Mouse (Mus musculus) liver, postnatal 0 days (tissue): ENCODE results near the gene Fam210b.

ENCODE experiments used
- CTCF ChIP-seq: sonication (generic); IDR thresholded peaks from 2 replicates; pipeline ENCODE4 v1.5.1; 2016; ENCODE audit warnings: antibody characterized with exemption, low read depth
- EP300 ChIP-seq: IDR thresholded peaks from 2 replicates; pipeline ENCODE4 v1.6.1; 2016; ENCODE audit warnings: antibody characterized with exemption, low read depth, mild to moderate bottlenecking

GRCm38 (mm10) chr2:172394052-172394392 is 48.7 kb downstream of the Fam210b start:
- TF ChIP-seq CTCF (no peak), EP300 (no peak)
